Mouse (Mus musculus) neural tube, embryonic 10.5 days (tissue): ENCODE results near the gene Traf5.

Experiments used
- DNase-seq: peaks from one replicate; pipeline ENCODE4 v3.0.0-alpha.2; 2017; ENCODE audit warnings: low spot score; ENCODE audit errors: extremely low spot score

Traf5 gene

GRCm38 (mm10) chr1:192092879-192093660 is 711 bp upstream of the Traf5 start:
- peak; percentile 74 for DNase-seq

- no peak for DNase-seq
Measured at GRCm38 (mm10) chr1:192090689-192091567, 1.4 kb downstream of the Traf5 start.

GRCm38 (mm10) chr1:192090281-192090680 is 2.1 kb downstream of the Traf5 start:
- DNase-seq = no peak

- no peak for DNase-seq
Measured at GRCm38 (mm10) chr1:192089208-192090166, 2.9 kb downstream of the Traf5 start.

- no peak for DNase-seq
Measured at GRCm38 (mm10) chr1:192088011-192088410, 4.3 kb downstream of the Traf5 start.

- DNase-seq = no peak
Measured at GRCm38 (mm10) chr1:192087098-192087497, 5.3 kb downstream of the Traf5 start.

- DNase-seq = no peak
Measured at GRCm38 (mm10) chr1:192086279-192087037, 5.9 kb downstream of the Traf5 start.

GRCm38 (mm10) chr1:192085218-192085617 is 7.1 kb downstream of the Traf5 start:
- no peak for DNase-seq

GRCm38 (mm10) chr1:192082646-192083045 is 9.7 kb downstream of the Traf5 start:
- no peak for DNase-seq

GRCm38 (mm10) chr1:192081129-192081528 is 11.2 kb downstream of the Traf5 start:
- no peak for DNase-seq

GRCm38 (mm10) chr1:192079121-192079520 is 13.2 kb downstream of the Traf5 start:
- DNase-seq = no peak

- DNase-seq = no peak
Measured at GRCm38 (mm10) chr1:192078406-192078805, 14.0 kb downstream of the Traf5 start.

GRCm38 (mm10) chr1:192076796-192077535 is 15.4 kb downstream of the Traf5 start:
- no peak for DNase-seq

GRCm38 (mm10) chr1:192076101-192076500 is 16.3 kb downstream of the Traf5 start:
- no peak for DNase-seq

- no peak for DNase-seq
Measured at GRCm38 (mm10) chr1:192074824-192075223, 17.5 kb downstream of the Traf5 start.

GRCm38 (mm10) chr1:192072426-192072825 is 19.9 kb downstream of the Traf5 start:
- DNase-seq = no peak

- no peak for DNase-seq
Measured at GRCm38 (mm10) chr1:192070618-192071051, 21.7 kb downstream of the Traf5 start.

GRCm38 (mm10) chr1:192069971-192070591 is 22.3 kb downstream of the Traf5 start:
- DNase-seq = no peak

GRCm38 (mm10) chr1:192068188-192068587 is 24.2 kb downstream of the Traf5 start:
- no peak for DNase-seq
